Mouse (Mus musculus) G1E-ER4 (cell line): Measurements from ENCODE around the gene Zcchc8. TPM values are rescaled to one million over a fixed set of nuclear protein-coding genes. Genes with fewer than 3 reads are reported as not detected.

Experiments
- GATA1 ChIP-seq: IDR thresholded peaks from one replicate; pipeline ENCODE4 v1.8.0; 2012; ENCODE audit warnings: low read length, inconsistent platforms
- polyA plus RNA-seq: library from polyadenylated mRNA; stranded (reverse); fragments of >175 nt; gene quantifications from 2 replicates; pipeline ENCODE4 v1.2.3, GENCODE M21; 2012

Zcchc8 gene
- polyA plus RNA-seq, 1 experiment: 122 TPM

GRCm38 (mm10) chr5:123665956-123666355 lies 54.9 kb downstream of the Zcchc8 start:
- no peak for TF ChIP-seq GATA1

GRCm38 (mm10) chr5:123664329-123664728 lies 56.6 kb downstream of the Zcchc8 start:
- TF ChIP-seq GATA1: no peak

- TF ChIP-seq GATA1: no peak
Observed at GRCm38 (mm10) chr5:123662059-123662458, 58.8 kb downstream of the Zcchc8 start.

- TF ChIP-seq GATA1: no peak
Observed at GRCm38 (mm10) chr5:123661602-123662001, 59.3 kb downstream of the Zcchc8 start.

GRCm38 (mm10) chr5:123657651-123658050 lies 63.2 kb downstream of the Zcchc8 start:
- no peak for TF ChIP-seq GATA1

GRCm38 (mm10) chr5:123654937-123655336 lies 66.0 kb downstream of the Zcchc8 start:
- peak; percentile 30 for TF ChIP-seq GATA1

GRCm38 (mm10) chr5:123653287-123653801 lies 67.6 kb downstream of the Zcchc8 start:
- no peak for TF ChIP-seq GATA1

GRCm38 (mm10) chr5:123650825-123651224 lies 70.1 kb downstream of the Zcchc8 start:
- no peak for TF ChIP-seq GATA1

Other genes starting within 250 kb of the Zcchc8 start
- gene Lrrc43, start 231.8 kb downstream of the Zcchc8 start, polyA plus RNA-seq: not detected in 2 replicates
- gene Il31, start 231.6 kb downstream of the Zcchc8 start, polyA plus RNA-seq: not detected in 2 replicates
- gene B3gnt4, start 210.6 kb downstream of the Zcchc8 start, polyA plus RNA-seq: not detected in 2 replicates
- gene Diablo, start 196.9 kb downstream of the Zcchc8 start, polyA plus RNA-seq: 5.1 and 6.6 TPM in 2 replicates
- 0.10 and 0.29 TPM in 2 replicates for gene Gm49027, start 195.6 kb downstream of the Zcchc8 start, polyA plus RNA-seq
- 10.1 and 11.2 TPM in 2 replicates for gene Vps33a, start 148.1 kb downstream of the Zcchc8 start, polyA plus RNA-seq
- 17.4 and 20.2 TPM in 2 replicates for gene Clip1, start 36.5 kb downstream of the Zcchc8 start, polyA plus RNA-seq
- 4.1 and 14.3 TPM in 2 replicates for gene Rsrc2, start 28.3 kb upstream of the Zcchc8 start, polyA plus RNA-seq
- 3.4 and 3.5 TPM in 2 replicates for gene Kntc1, start 28.6 kb upstream of the Zcchc8 start, polyA plus RNA-seq
- gene Hcar2, start 144.4 kb upstream of the Zcchc8 start, polyA plus RNA-seq: not detected in 2 replicates
- not detected in 2 replicates for gene Hcar1, start 158.9 kb upstream of the Zcchc8 start, polyA plus RNA-seq
- 169 and 194 TPM in 2 replicates for gene Denr, start 186.1 kb upstream of the Zcchc8 start, polyA plus RNA-seq
- not detected in 2 replicates for gene Gm43518, start 206.3 kb upstream of the Zcchc8 start, polyA plus RNA-seq
- 4.1 and 6.2 TPM in 2 replicates for gene Ccdc62, start 209.6 kb upstream of the Zcchc8 start, polyA plus RNA-seq